Mouse (Mus musculus) small intestine, adult 2 months (tissue): ENCODE results near the gene Tssk2.

Experiments
- CTCF ChIP-seq: fragments of 200-500 bp; IDR thresholded peaks from 2 replicates; pipeline ENCODE4 v1.5.1; 2012; ENCODE audit warnings: low read depth, mild to moderate bottlenecking, control low read depth, inconsistent platforms, low read length, moderate library complexity, mixed read lengths; ENCODE audit not compliant: insufficient replicate concordance, insufficient read length; ENCODE audit errors: extremely low read depth
- POLR2A ChIP-seq: fragments of 200-500 bp; IDR thresholded peaks from 2 replicates; pipeline ENCODE4 v1.6.1; 2012; ENCODE audit warnings: low read depth, mild to moderate bottlenecking, control low read depth, inconsistent platforms, low read length, moderate library complexity

- no peak for TF ChIP-seq CTCF
- TF ChIP-seq POLR2A, result no peak
Observed at GRCm38 (mm10) chr16:17914307-17915249, 16.1 kb downstream of the Tssk2 start, which contains the start of gene Gsc2.
